Mouse (Mus musculus): ENCODE data around the gene Frem2.

Frem2 gene

DNA sequence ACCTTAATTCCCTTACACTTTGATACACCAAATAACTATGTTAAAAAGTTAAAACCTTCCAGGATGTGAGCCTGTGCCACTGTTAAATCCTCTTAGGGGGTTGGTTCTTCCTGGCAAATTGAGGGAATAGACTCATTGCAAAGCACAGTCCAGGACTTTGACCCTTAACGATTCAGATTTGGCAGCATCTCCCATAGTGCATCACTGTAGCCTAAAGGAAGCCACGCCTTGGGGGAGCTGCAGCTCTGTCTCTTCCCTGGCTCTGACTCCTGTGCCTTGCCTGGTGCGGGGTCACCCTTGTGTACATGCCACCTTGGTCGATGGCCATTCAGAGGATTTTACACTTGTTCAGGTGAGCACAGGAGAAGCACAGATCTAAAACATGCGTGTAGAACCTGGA, 187.5 kb downstream of the Frem2 start:
- no peak for DNase-seq (ENCODE audit: low read depth, low spot score)

DNA sequence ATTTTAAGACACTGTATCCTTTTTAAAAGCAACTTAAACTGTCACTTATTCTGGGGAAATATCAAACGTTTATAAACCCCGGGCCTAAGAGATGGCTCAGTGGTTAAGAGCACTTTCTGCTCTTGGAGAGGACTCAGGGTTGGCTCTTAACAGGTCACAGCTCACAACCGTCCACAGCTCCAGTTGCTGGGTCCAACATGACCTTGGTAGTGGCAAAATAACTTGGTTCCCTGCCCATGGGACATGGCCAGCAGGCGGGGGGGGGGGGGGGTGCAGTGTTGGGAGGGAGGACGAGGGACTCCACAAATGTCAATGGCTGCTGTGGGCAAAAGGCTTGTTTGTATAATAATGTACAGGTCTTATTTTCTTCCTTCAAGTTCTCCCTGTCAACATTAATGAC, 189.8 kb downstream of the Frem2 start:
- DNase-seq (ENCODE audit: low read depth, low spot score), result no peak

DNA sequence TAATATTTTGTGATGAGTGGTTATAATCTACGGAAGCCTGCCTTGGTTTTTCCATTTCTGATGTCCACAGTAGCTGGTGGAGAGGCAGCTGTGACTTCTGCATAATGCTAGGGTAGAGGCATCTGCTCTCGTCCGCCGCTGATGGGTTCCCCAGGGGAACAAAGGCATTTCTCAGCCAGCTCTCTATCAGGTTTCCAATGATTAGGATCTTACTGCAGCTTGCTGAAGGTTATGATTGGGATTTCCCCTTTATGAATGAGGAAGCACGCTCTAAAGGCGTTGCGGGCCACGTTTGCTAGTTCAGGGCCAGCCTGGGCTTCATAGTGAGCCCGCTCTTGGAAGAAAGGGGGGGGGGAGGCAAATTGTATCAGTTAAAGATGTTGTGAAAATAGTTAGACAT, 190.7 kb downstream of the Frem2 start:
- no peak for DNase-seq (ENCODE audit: low read depth, low spot score)

DNA sequence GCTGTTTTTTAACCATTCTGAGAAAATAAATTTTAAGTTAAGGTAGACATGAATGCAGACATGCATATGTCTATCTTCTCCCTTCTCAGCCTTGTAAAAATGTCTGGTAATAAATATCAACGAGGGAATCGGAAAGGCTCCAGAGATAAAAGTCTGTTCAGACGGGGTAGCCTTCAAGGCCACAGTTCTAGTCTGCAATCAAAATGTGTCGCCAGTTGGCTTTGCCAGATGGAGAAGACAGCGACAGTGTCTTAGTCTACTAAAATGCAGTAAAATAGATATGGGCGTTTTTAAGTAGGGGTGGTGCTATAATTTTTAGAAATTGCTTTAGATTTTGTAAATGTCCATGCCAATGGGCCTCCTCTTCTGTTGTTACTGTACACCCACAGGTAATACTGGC, 191.8 kb downstream of the Frem2 start:
- no peak for DNase-seq (ENCODE audit: low read depth, low spot score)

DNA sequence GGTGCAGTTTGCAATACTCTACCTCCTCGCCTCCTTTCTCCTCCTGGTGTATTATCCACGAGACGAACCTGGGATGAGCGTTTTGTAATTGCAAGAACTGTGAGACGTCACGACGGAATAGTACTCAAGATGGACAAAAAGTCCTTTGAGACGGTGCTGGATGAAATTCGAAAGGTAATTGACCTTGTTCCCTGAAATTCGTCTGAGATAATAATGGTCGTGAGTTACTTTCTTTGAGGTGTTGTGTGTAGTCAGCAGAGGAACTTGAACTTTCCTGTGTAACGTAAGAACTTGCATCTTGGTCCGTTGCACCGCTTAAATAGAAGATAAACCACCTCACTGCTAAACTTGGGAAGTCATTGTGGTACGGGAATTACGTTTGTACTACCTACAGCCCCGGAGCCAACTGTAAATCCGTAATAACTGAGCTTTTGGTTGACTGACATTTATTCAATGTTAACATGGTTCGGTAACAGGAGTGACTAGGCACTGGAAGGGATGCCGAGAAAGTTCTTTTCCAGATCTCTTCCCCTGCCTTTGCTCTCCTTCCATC, 192.9 kb downstream of the Frem2 start:
- no peak for DNase-seq (ENCODE audit: low read depth, low spot score)

All from telencephalon, adult 2 months (tissue).